Mouse (Mus musculus): Measurements from ENCODE around the gene Anxa1. TPM values are rescaled to one million over a fixed set of nuclear protein-coding genes. Genes with fewer than 3 reads are reported as not detected.

Gene Anxa1
- polyA plus RNA-seq, 1 experiment from 2014 or later, result 39.8 TPM

GRCm38 (mm10) chr19:20364931-20365330 is 25.8 kb downstream of the Anxa1 start:
- no peaks in the 10 kb centered on the region for H3K4me1 ChIP-seq (replicated peaks; ENCODE audit: control insufficient read depth, insufficient read depth, low read length)
- no peaks in the 10 kb centered on the region for H3K9me3 ChIP-seq (ENCODE audit: control insufficient read depth, low read length)
- H3K4me2 ChIP-seq (ENCODE audit: low read length), result no peak overlapping the region
- no peak for DNase-seq (ENCODE audit: low spot score)
- H3K9ac ChIP-seq (ENCODE audit: low read length), result no peak overlapping the region
- H3K4me3 ChIP-seq (ENCODE audit: low read depth, low read length), result no peak overlapping the region
- H3K27ac ChIP-seq (ENCODE audit: low read depth), result no peak overlapping the region
- no peak for ATAC-seq (replicated peaks; ENCODE audit: low FRiP score, low TSS enrichment, low read depth)
- 89% methylated on average over 13 of the region's 13 CpGs for WGBS
- no peaks in the 10 kb centered on the region for H3K27me3 ChIP-seq (replicated peaks; ENCODE audit: control insufficient read depth, insufficient read depth, low read length)
- H3K36me3 ChIP-seq (ENCODE audit: control insufficient read depth, insufficient read depth, low read length), result no peaks in the 10 kb centered on the region

GRCm38 (mm10) chr19:20363221-20363620 is 27.5 kb downstream of the Anxa1 start:
- H3K4me3 ChIP-seq (ENCODE audit: low read depth, low read length), result no peak overlapping the region
- no peak for DNase-seq (ENCODE audit: low spot score)
- no peak overlapping the region for H3K4me2 ChIP-seq (ENCODE audit: low read length)
- H3K4me1 ChIP-seq (replicated peaks; ENCODE audit: control insufficient read depth, insufficient read depth, low read length), result no peaks in the 10 kb centered on the region
- H3K9me3 ChIP-seq (ENCODE audit: control insufficient read depth, low read length), result no peaks in the 10 kb centered on the region
- no peak overlapping the region for H3K27ac ChIP-seq (ENCODE audit: low read depth)
- no peaks in the 10 kb centered on the region for H3K36me3 ChIP-seq (ENCODE audit: control insufficient read depth, insufficient read depth, low read length)
- no peak for ATAC-seq (replicated peaks; ENCODE audit: low FRiP score, low TSS enrichment, low read depth)
- no peak overlapping the region for H3K9ac ChIP-seq (ENCODE audit: low read length)
- H3K27me3 ChIP-seq (replicated peaks; ENCODE audit: control insufficient read depth, insufficient read depth, low read length), result no peaks in the 10 kb centered on the region
- 77% methylated on average over 10 of the region's 10 CpGs for WGBS

GRCm38 (mm10) chr19:20361917-20362577 is 28.7 kb downstream of the Anxa1 start:
- H3K9me3 ChIP-seq (ENCODE audit: control insufficient read depth, low read length), result no peaks in the 10 kb centered on the region
- no peak for DNase-seq (ENCODE audit: low spot score)
- H3K4me3 ChIP-seq (ENCODE audit: low read depth, low read length), result no peak overlapping the region
- WGBS, result 49% methylated on average over 2 of the region's 2 CpGs
- H3K27me3 ChIP-seq (replicated peaks; ENCODE audit: control insufficient read depth, insufficient read depth, low read length), result no peaks in the 10 kb centered on the region
- no peak overlapping the region for H3K4me2 ChIP-seq (ENCODE audit: low read length)
- H3K36me3 ChIP-seq (ENCODE audit: control insufficient read depth, insufficient read depth, low read length), result no peaks in the 10 kb centered on the region
- H3K27ac ChIP-seq (ENCODE audit: low read depth), result no peak overlapping the region
- no peaks in the 10 kb centered on the region for H3K4me1 ChIP-seq (replicated peaks; ENCODE audit: control insufficient read depth, insufficient read depth, low read length)
- no peak overlapping the region for H3K9ac ChIP-seq (ENCODE audit: low read length)
- ATAC-seq (replicated peaks; ENCODE audit: low FRiP score, low TSS enrichment, low read depth), result peak; percentile 78

- H3K4me1 ChIP-seq (replicated peaks; ENCODE audit: control insufficient read depth, insufficient read depth, low read length), result no peaks in the 10 kb centered on the region
- no peak for DNase-seq (ENCODE audit: low spot score)
- H3K4me3 ChIP-seq (ENCODE audit: low read depth, low read length), result no peak overlapping the region
- no peaks in the 10 kb centered on the region for H3K9me3 ChIP-seq (ENCODE audit: control insufficient read depth, low read length)
- no peak overlapping the region for H3K27ac ChIP-seq (ENCODE audit: low read depth)
- no peaks in the 10 kb centered on the region for H3K27me3 ChIP-seq (replicated peaks; ENCODE audit: control insufficient read depth, insufficient read depth, low read length)
- no peak overlapping the region for H3K9ac ChIP-seq (ENCODE audit: low read length)
- H3K4me2 ChIP-seq (ENCODE audit: low read length), result no peak overlapping the region
- no peaks in the 10 kb centered on the region for H3K36me3 ChIP-seq (ENCODE audit: control insufficient read depth, insufficient read depth, low read length)
- 68% methylated on average over 5 of the region's 5 CpGs for WGBS
- ATAC-seq (replicated peaks; ENCODE audit: low FRiP score, low TSS enrichment, low read depth), result no peak
Measured at GRCm38 (mm10) chr19:20358679-20359078, 32.1 kb downstream of the Anxa1 start.

GRCm38 (mm10) chr19:20345317-20345917 is 45.3 kb downstream of the Anxa1 start:
- DNase-seq (ENCODE audit: low spot score) (peak; percentile 86), ATAC-seq (replicated peaks; ENCODE audit: low FRiP score, low TSS enrichment, low read depth) (0 out of 2 replicates have a peak, but pooled peaks have one; percentile 68)
- H3K4me2 ChIP-seq (ENCODE audit: low read length), result no peak overlapping the region
- H3K9me3 ChIP-seq (ENCODE audit: control insufficient read depth, low read length), result no peaks in the 10 kb centered on the region
- no peak overlapping the region for H3K27ac ChIP-seq (ENCODE audit: low read depth)
- H3K27me3 ChIP-seq (replicated peaks; ENCODE audit: control insufficient read depth, insufficient read depth, low read length), result no peaks in the 10 kb centered on the region
- no peaks in the 10 kb centered on the region for H3K36me3 ChIP-seq (ENCODE audit: control insufficient read depth, insufficient read depth, low read length)
- no peak overlapping the region for H3K9ac ChIP-seq (ENCODE audit: low read length)
- no peaks in the 10 kb centered on the region for H3K4me1 ChIP-seq (replicated peaks; ENCODE audit: control insufficient read depth, insufficient read depth, low read length)
- no peak overlapping the region for H3K4me3 ChIP-seq (ENCODE audit: low read depth, low read length)
- 8% methylated on average over 8 of the region's 8 CpGs for WGBS

GRCm38 (mm10) chr19:20344511-20345316 is 46.0 kb downstream of the Anxa1 start:
- WGBS, result 45% methylated on average over 11 of the region's 11 CpGs
- ATAC-seq (replicated peaks; ENCODE audit: low FRiP score, low TSS enrichment, low read depth), result peak; percentile 53; the same call in 1 of the 2 replicates
- Histone ChIP-seq H3K9ac (ENCODE audit: low read length) (no peak overlapping the region), H3K27me3 (replicated peaks; ENCODE audit: control insufficient read depth, insufficient read depth, low read length) (no peaks in the 10 kb centered on the region), H3K36me3 (ENCODE audit: control insufficient read depth, insufficient read depth, low read length) (no peaks in the 10 kb centered on the region), H3K27ac (ENCODE audit: low read depth) (no peak overlapping the region), H3K4me1 (replicated peaks; ENCODE audit: control insufficient read depth, insufficient read depth, low read length) (no peaks in the 10 kb centered on the region), H3K4me2 (ENCODE audit: low read length) (no peak overlapping the region), H3K9me3 (ENCODE audit: control insufficient read depth, low read length) (no peaks in the 10 kb centered on the region), H3K4me3 (ENCODE audit: low read depth, low read length) (no peak overlapping the region)
- peak; percentile 62 for DNase-seq (ENCODE audit: low spot score)

- H3K9ac ChIP-seq (ENCODE audit: low read length), result no peak overlapping the region
- H3K27ac ChIP-seq (ENCODE audit: low read depth), result no peak overlapping the region
- 75% methylated on average over 10 of the region's 10 CpGs for WGBS
- no peak for DNase-seq (ENCODE audit: low spot score)
- no peaks in the 10 kb centered on the region for H3K27me3 ChIP-seq (replicated peaks; ENCODE audit: control insufficient read depth, insufficient read depth, low read length)
- H3K4me2 ChIP-seq (ENCODE audit: low read length), result no peak overlapping the region
- ATAC-seq (replicated peaks; ENCODE audit: low FRiP score, low TSS enrichment, low read depth), result no peak
- H3K4me1 ChIP-seq (replicated peaks; ENCODE audit: control insufficient read depth, insufficient read depth, low read length), result no peaks in the 10 kb centered on the region
- H3K9me3 ChIP-seq (ENCODE audit: control insufficient read depth, low read length), result no peaks in the 10 kb centered on the region
- H3K36me3 ChIP-seq (ENCODE audit: control insufficient read depth, insufficient read depth, low read length), result no peaks in the 10 kb centered on the region
- no peak overlapping the region for H3K4me3 ChIP-seq (ENCODE audit: low read depth, low read length)
Measured at GRCm38 (mm10) chr19:20344052-20344451, 46.7 kb downstream of the Anxa1 start.

Measured in intestine, embryonic 14.5 days (tissue).